Mouse (Mus musculus): ENCODE measurements around the gene Wdr86. TPM values are rescaled to one million over a fixed set of nuclear protein-coding genes. Genes with fewer than 3 reads are reported as not detected.
"Not testable (repeated sequence)": the region's sequence is repeated elsewhere in the genome, so short reads cannot be mapped to it uniquely, and the experiment has no call there.

Wdr86 gene
- 1 to 10 TPM in 1 of 2 experiments, under 1 TPM in 1; 0.44 to 1.4 TPM for total RNA-seq (2021)
- long read RNA-seq, experiment 1, result 0 reads
- long read RNA-seq, experiment 2, result 0 reads

GRCm38 (mm10) chr5:24730488-24730871 lies at the start of gene Wdr86:
Wdr86 (minus strand) TSS chr5:24730727.
- Histone ChIP-seq H3K27ac (no peak within 1 kb of the TSS), H3K4me3 (peak within 1 kb of the TSS; percentile 39)
- no peak for DNase-seq (ENCODE audit: low spot score in 2 of 2)
- TF ChIP-seq CTCF (conservative IDR thresholded peaks at IDR 0.05), result no peak

DNA sequence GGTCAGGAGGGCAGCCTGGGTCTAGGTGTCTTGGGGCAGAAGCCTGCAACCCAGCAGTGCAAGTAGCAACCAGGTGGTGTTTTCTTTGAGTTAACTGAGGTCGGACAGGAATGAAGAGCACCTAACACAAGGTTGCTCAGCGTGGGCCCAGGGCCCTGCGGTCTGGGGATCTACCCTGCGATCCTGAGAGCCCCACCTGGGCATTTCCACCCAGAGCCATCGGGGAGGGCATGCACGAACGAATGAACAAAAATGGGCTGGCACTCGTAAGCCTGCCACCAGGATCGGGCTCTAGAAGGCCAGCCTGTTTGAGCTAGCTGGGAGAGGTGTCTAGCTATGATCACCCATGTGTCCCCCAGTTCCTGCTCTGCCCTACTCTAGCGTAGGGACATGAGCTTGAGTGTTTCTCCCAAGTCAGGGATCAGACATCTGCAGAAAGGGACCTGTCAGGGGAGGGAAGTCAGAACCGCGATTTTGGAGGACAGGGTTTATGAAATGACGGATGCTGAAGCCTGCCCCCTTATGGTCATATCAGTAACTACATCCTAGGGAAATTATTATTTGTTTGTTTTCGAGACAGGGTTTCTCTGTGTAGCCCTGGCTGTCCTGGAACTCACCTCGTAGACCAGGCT lies 49.5 kb upstream of the Wdr86 start:
- Histone ChIP-seq H3K27ac (no peak overlapping the region), H3K4me3 (no peak overlapping the region)
- peak in 1 of 2 experiments; percentile 26 for DNase-seq (ENCODE audit: low spot score in 2 of 2)
- peak; percentile 88 for TF ChIP-seq CTCF (conservative IDR thresholded peaks at IDR 0.05)

- no peak for TF ChIP-seq CTCF (conservative IDR thresholded peaks at IDR 0.05)
- Histone ChIP-seq H3K4me3 (no peak overlapping the region), H3K27ac (no peak overlapping the region)
- DNase-seq (ENCODE audit: low spot score in 2 of 2), result no peak
Measured at GRCm38 (mm10) chr5:24779321-24779720, 48.8 kb upstream of the Wdr86 start.

DNA sequence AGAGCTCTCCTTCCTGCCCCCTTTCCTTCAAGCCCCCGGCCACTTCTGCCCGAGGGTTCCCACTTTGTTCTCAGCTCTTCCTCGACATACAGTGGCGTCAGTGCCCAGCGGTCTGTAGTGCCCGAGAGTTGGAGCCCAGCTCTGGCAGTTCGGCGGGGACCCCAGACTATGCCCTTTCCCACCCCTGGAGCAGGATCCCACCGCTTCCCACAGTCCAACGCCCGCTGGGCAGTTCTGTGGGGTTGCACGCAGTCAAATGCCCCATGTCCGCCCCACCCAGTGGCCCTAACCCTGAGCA lies 48.3 kb upstream of the Wdr86 start:
- no peak for DNase-seq (ENCODE audit: low spot score in 2 of 2)
- H3K4me3 ChIP-seq, result no peak overlapping the region
- no peak overlapping the region for H3K27ac ChIP-seq
- no peak for TF ChIP-seq CTCF (conservative IDR thresholded peaks at IDR 0.05)

DNA sequence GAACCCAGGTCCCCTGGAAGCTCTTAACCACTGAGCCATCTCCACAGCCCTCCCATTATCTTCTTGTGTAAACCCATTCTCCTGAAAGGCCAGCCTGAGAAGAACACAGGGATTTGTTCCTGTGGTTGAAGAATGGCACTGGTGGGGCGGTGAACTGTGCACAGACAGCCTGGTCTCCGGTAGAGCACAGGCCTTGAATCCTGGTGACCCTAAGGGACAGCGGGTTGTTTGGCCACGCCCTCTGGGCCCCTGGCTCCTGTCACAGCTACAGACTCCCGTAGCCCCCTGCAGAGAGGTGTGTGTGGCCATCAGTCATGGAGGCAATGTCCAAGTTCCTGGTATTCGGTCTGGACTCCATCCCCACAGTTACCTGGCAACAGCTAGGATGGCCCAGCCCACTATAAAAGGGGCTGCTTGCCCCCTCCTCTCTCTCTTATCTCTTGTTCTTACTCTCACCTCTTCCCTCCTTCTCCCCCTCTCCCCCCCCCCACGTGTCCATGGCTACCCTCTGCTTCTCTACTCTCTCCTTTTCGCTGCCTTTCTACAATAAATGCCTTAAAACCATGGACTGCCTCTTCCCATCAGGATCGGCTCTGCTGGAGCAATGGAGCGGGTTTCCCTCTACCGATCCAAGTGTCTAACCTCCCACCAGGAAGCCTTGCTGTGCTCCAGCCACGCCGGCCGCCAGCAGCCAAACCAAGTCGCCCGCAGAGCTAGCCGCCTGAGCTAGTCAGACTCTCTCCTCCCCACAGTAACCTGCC lies 47.7 kb upstream of the Wdr86 start:
- DNase-seq (ENCODE audit: low spot score in 2 of 2), result no peak
- H3K4me3 ChIP-seq, result no peak overlapping the region
- no peak overlapping the region for H3K27ac ChIP-seq
- no peak for TF ChIP-seq CTCF (conservative IDR thresholded peaks at IDR 0.05)

- H3K27ac ChIP-seq, result no peak overlapping the region
- no peak for DNase-seq (ENCODE audit: low spot score in 2 of 2)
- H3K4me3 ChIP-seq, result no peak overlapping the region
- peak; percentile 40 for TF ChIP-seq CTCF (conservative IDR thresholded peaks at IDR 0.05)
Measured at GRCm38 (mm10) chr5:24776681-24777080, 46.2 kb upstream of the Wdr86 start.

DNA sequence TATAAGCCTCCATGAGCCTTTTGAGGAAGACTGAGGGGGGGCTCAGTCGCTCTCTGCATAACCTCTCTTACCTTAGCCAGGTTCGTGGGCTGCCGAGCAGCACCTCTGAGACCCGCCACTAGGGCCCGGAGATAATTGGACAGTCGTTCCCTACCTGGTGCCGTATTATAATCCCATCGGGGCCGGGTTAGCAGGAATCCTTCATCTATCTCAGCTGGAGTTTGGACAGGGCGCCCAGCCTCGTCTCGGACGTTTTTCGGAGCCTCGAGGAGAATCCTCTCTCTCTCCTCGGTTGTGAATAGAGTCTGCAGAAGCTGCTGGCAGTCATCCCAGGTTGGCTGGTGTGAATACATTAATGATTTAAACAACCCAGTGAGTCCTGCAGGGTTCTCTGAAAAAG lies 44.0 kb upstream of the Wdr86 start:
- H3K4me3 ChIP-seq; H3K27ac ChIP-seq; DNase-seq (ENCODE audit: low spot score in 2 of 2): not testable (repeated sequence)
- 0 out of 2 replicates have a peak, but pooled peaks have one; percentile 6 for TF ChIP-seq CTCF (conservative IDR thresholded peaks at IDR 0.05)

DNA sequence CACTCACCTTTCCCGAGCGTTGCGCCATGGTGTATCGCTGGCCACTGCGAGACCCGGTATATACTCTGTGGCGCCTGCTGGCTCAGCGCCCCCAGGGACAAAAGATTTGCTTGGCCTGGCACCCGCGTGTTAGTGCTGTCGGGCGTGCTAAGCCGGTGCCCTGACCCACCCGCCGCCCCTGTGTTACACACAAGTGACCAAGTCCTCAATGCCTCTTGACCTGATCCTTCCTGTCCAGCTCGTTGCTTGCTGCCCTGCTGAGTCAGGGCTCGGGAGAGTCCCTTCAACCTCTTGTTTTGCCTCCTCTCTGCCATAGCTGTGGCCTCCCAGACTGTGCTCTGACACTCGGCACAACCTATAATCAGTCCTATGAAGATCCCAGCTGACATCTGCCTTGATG lies 27.3 kb upstream of the Wdr86 start, which contains the start of gene Crygn:
Gene Crygn (minus strand): TSS at position 193 of the 400 bp plus-strand sequence.
- no peak for DNase-seq (ENCODE audit: low spot score in 2 of 2)
- Histone ChIP-seq H3K4me3 (no peak within 1 kb of the TSS), H3K27ac (no peak within 1 kb of the TSS)
- TF ChIP-seq CTCF (conservative IDR thresholded peaks at IDR 0.05), result no peak

GRCm38 (mm10) chr5:24756931-24757330 lies 26.4 kb upstream of the Wdr86 start:
- no peak overlapping the region for H3K27ac ChIP-seq
- no peak overlapping the region for H3K4me3 ChIP-seq
- no peak for DNase-seq (ENCODE audit: low spot score in 2 of 2)
- TF ChIP-seq CTCF (conservative IDR thresholded peaks at IDR 0.05), result no peak

- no peak overlapping the region for H3K27ac ChIP-seq
- no peak overlapping the region for H3K4me3 ChIP-seq
- DNase-seq (ENCODE audit: low spot score in 2 of 2), result no peak
- TF ChIP-seq CTCF (conservative IDR thresholded peaks at IDR 0.05), result no peak
Measured at GRCm38 (mm10) chr5:24752175-24752498, 21.6 kb upstream of the Wdr86 start.

DNA sequence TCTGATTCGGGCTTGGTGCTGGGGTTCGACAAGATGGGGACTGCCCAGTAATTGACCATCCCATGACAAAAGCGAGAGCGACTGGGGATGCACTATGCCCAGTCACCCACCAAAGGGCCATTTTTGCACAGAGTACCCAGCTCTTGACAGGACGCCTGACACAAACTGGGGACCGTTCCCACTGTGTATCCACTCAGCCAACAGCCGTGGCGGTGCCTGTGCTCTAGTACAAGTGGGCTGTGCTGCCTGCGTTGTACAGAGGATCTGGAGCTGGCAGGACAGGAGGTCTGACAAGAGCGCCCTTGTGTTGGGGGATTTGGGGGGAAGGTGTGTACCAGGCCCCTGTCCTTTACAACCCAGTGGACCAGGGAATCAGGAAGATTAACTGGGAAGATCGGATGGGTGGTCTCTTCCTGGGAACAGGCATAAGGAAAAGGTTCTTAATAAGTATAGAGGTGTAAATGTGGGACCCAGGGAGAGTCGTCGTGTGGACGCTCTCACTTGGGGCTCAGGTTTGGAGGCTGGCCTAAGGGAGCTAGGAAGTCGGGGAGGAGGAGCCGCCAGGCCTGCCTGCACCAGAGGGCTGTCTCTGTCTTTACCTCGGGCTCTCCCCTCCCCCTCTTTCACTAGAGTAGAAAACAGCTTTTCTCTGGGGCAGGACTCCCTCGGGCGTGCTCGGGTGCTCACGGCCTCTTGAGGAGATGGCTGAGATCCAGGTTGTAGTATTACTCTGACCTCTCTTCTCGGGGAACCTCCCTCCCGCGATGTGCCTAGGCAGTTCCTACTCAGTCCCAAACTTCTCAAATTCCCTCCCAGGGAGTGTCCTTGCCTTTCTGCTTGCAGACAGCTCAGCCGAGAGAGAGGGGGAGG lies 21.0 kb upstream of the Wdr86 start:
- Histone ChIP-seq H3K4me3 (peak overlapping the region; percentile 73), H3K27ac (peak overlapping the region; percentile 93)
- TF ChIP-seq CTCF (conservative IDR thresholded peaks at IDR 0.05), result no peak
- DNase-seq (ENCODE audit: low spot score in 2 of 2), result no peak

- Histone ChIP-seq H3K27ac (peak overlapping the region; percentile 93), H3K4me3 (peak overlapping the region; percentile 73)
- peak; percentile 76 for TF ChIP-seq CTCF (conservative IDR thresholded peaks at IDR 0.05)
- peak; percentile 84 to 90 for DNase-seq (ENCODE audit: low spot score in 2 of 2)
Measured at GRCm38 (mm10) chr5:24750321-24751304, 20.1 kb upstream of the Wdr86 start.
